Mouse (Mus musculus): Measurements from ENCODE around the gene Fam189a1.

Gene Fam189a1

DNA sequence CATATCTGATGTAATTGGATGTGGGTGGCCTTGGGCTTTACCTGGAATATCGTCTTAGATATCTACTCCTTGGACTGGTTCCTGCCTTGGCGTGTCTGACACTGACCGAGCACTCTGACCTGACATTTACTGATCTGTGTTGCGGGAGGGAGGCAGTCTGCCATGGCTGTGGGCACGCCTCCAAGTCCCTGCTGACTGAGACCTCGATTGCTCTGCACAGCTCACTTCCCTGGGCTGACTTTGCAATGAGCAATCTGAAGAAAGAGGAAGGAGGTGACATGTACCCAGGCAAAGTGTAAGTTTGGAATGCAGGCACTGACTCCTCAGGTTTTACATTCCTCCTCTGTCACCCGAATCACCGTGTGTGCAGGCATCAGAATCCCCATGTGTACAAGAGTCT is 364.3 kb downstream of the Fam189a1 start:
- DNase-seq = no peak

- DNase-seq = no peak
Measured at GRCm38 (mm10) chr7:64791145-64791544, 365.2 kb downstream of the Fam189a1 start.

DNA sequence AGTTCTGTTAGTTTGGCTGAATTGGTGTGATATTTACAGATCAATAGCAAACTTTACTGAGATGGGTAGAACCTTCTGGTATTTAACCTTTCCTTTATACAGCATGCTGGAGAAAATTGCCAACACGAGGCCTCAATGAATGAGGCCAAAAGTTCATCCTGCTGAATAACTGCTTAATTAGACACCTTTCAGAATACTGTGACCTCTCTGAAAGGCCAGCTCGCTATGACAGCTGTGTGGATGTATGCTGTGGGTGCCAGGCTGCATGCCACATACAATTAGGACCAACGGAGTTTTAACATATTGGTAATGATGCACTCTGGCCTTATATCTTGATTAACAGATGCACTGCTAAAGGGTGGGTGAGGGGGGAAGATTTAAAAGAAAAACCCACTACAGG is 371.3 kb downstream of the Fam189a1 start:
- DNase-seq = no peak

GRCm38 (mm10) chr7:64779501-64779900 is 376.9 kb downstream of the Fam189a1 start:
- peak; percentile 85 for DNase-seq

DNA sequence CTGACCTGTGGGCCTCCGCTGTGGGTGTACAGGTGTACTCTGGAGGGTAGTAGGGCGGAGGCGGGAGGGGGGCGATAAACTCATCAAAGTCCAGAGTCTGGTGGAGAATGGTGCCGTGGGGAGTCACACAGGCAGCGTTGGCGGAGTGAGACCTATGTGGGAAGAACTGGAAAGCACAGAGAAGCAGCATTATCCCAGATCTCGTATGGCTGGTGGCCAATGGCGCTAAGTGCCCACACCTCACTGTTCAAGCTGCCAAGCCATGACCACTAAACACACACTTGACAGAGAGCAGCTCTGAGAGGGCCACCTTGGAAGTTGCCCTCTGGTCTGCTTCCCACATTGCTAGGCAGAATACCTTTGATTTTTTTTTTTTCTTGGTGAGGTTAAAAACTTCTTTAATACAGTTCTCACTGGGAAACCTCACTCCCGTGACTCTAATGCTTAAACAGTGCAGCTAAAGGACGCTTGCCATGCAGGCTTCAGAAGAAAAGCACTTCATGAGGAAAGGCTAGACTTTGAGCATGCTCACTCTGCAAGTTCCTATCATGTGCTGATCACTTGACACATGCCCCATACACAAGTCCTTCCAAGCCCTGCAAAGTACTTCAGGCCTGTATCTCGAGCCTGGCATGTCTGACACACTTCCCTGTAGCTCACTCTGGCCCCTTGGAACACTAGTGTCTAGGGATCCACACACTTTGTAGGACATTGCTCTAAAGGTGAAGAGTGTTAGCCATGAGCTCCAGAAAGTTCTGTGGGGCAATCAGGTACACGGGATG is 379.5 kb downstream of the Fam189a1 start:
- DNase-seq = peak; percentile 79

DNA sequence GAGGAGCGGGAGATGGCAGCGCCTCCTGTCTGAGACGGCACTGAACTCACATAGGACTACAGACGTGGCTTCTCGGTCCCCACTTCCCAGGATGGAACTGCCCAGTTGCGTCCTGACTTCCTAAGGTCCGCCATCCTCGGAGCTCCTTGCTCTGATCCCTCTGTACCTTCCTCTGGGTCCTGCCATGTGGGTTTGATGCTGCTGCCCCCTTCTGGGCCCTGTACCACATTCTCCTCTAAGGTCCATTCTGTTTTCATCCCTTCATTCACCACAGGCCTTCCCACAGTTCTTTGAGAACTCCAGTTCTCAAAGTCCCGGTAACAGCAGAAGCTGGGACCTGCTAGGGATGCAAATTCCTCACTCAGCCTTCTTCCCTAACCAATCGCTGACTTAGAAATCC is 382.9 kb downstream of the Fam189a1 start:
- no peak for DNase-seq

DNA sequence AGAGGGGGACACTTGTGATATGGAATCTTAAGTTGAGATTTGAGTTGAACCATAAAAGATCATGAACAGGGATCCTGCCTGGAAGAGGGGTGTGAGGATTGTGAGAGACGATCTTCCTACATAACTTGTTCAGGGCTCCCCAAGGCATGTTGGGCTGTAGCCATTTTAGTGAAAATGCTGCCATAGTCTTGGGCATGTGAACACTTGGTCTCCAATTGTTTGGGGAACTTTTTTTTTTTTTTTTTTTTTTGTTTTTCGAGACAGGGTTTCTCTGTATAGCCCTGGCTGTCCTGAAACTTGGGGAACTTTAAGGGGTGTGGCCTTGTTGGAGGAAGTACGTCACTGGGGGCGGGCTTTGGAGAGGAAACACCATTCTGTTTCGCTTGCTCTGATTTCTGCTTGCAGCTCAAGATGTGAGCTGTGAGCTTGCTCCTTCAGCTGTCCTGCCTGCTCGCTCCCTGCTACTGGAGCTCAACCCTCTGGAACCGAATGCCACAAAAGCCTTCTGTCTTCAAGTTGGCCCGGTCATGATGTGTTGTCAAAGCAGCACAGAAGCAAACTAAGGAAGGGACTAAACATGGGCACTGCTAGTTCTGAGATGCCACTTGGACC is 385.5 kb downstream of the Fam189a1 start:
- DNase-seq = no peak

DNA sequence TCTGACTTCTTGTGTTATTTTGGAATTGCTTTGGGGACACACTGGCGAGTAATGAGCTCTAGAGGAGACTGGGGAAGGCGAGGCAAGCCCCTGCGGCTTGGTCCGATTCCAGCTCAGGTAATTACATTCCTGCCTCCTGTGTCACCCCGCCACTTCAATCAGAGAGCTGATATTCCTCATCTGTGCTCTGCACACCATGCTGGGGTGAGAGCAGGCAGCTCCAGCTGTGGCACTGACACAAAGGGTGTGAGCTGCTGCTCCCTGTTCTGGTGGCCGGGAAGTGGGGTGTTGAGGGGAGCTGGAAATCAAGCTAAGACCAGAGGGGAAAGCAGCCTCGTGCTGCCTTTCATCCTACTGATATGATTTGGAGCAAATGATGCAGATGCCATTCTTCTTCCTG is 386.6 kb downstream of the Fam189a1 start:
- DNase-seq = no peak

DNA sequence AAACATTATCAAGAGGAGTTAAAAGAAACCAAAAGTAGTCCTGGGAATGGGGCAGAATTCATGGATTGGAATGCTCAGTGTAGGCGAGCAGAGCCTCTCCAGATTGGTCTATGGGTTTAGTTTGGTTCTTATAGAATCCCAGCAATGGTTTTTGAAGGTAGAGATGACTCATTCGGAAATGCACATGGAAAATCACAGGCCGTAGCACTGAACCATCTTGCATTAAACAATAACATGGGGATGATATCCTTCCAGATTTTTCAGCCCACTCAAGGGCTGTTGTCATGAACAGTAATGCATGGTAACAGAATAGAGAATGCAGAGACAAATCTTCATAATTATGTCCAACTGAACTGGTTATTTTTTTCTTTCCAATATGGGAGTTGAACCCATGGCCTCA is 390.8 kb downstream of the Fam189a1 start:
- DNase-seq = no peak

DNA sequence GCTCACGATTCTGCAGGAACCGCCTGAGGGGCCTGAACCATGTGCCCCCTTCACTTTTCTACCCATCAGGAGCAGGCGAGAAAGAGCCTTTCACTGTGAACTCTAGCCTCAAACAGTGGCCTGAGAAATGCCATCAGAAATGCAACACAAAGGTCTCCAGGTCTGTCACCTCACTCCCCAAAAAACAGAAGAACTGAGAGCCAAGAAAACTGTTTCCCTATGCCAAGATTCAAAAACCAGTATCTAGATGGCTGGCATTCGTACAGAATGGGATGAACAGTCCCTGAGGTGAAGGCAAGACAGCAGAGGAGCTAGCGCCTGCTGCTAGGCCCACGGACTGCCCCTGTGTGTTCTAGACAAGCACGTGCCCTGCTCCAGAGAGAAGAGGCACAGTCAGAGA is 401.2 kb downstream of the Fam189a1 start:
- no peak for DNase-seq

GRCm38 (mm10) chr7:64754161-64754560 is 402.2 kb downstream of the Fam189a1 start:
- no peak for DNase-seq

GRCm38 (mm10) chr7:64753678-64754077 is 402.7 kb downstream of the Fam189a1 start:
- no peak for DNase-seq

DNA sequence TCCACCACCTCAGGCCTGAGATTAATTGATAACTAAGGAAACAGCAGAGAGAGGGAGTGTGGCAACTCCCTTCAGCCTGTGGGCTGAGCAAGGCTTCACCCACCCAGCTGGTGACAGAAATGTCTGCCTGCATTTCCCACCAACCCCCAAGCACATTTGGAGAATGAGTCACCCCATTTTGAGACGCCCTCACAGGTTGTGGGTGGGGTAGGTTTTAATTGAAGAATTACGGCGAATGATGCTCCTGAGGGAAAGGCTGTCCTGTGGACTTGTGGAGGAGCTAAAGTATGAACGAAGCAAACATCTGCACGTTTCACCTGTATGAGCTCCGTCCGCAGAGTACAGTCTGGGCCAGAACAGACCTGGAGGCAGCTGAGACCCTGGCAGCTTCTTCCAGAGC is 404.2 kb downstream of the Fam189a1 start:
- peak; percentile 90 for DNase-seq

DNA sequence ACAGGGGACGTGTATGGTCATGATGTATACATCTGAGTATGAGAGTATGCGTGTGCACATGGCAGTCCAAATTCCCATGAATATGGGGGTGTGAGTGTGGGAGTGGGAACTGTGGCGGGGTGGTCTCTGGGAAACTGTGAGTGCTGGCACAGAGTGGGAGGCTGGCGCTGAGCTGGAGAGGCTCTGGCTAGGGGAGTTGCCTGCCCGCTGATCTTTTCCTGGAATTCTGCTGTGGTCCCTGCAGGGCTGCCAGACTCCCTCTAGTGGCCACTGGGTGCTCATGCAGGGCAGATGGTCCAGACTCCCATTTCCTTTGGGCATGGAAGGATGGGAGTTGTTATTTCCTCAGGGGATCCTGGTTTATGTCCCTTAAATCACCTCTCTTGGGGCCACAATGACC is 404.9 kb downstream of the Fam189a1 start:
- peak; percentile 75 for DNase-seq

GRCm38 (mm10) chr7:64743610-64744009 is 412.8 kb downstream of the Fam189a1 start:
- DNase-seq = peak; percentile 71

DNA sequence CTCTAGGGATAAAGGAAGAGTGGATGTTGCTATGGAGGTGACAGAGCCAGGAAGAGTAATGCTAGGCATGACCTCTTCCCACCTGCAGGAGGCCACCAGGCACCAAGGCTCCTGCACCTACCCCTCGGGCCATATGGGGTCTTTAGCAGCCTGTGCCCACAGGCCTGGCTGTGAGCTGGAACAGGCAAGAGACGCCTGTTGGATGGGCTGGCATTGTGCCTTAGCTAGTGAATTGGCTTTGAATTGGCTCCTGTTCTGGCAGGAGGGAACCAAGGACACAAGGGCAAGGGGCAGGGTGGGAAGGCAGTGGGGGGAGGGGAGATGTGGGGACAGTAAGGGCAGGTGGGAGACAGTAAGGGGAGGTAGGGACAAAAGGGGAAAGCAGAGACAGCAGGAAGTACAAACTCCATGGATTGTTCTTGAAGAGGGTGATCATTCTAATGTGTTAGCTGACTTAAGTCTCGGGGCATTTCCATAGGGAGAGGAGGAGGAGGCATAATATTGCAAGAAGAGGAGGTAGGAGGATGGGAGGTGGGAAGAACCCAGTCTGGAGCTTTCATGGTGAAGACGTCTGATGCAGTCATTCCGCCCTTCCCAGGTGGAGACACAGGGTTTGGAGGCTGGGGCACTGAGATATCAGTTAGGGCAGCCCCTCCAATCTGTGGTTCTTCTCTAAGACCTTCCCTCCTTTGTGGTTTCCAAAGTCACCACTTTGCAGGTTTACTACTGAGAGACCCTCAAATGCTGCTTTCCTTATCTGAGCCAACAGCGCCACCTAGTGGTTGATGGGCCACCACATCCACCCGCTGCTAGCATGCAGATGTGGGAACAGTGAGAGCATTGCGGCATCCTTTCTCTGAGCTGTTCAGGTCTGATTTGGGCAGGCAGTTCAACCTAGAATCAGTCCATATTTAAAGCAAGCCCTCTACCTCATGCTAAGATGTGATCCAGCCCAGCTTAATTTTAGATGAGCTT is 414.8 kb downstream of the Fam189a1 start:
- peak; percentile 86 for DNase-seq

- no peak for DNase-seq
Measured at GRCm38 (mm10) chr7:64739131-64739530, 417.2 kb downstream of the Fam189a1 start.

- DNase-seq = peak; percentile 71
Measured at GRCm38 (mm10) chr7:64729785-64730184, 426.6 kb downstream of the Fam189a1 start.

- no peak for DNase-seq
Measured at GRCm38 (mm10) chr7:64728816-64729215, 427.6 kb downstream of the Fam189a1 start.

- peak; percentile 67 for DNase-seq
Measured at GRCm38 (mm10) chr7:64728181-64728591, 428.2 kb downstream of the Fam189a1 start.

DNA sequence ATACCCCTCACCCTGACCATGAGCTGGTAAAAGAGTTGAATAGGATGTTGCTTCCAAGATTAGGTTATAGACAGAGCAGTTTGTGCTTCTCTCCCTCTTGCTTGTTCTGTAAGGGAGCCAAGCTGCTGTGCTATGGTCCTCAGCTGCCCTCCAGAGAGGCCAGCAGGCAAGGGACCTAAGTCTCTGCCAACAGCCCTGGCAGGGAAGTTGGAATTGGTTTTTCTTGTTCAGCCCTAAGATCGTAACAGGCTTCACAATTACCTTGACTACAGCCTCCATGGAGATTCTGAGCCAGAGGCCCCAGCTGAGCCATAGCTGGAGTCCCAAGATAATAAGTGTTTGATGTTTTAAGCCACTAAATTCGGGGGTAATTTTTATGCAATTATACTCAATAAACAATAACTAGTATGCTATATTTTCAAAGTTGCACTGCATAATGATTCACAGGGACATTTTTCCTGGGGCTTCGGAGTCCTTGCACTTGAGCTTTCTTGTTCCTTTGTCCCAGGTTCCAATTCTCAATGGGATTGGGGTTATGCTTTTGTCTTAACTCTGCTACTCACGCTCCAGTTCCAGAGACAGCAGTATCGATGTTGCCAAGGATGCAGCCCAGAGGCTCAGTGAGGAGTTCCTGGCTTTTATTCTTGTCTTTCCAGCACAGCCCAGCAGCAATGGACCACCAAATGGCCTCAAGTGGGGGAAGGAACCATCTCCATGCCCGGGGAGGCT is 430.2 kb downstream of the Fam189a1 start:
- DNase-seq = no peak

DNA sequence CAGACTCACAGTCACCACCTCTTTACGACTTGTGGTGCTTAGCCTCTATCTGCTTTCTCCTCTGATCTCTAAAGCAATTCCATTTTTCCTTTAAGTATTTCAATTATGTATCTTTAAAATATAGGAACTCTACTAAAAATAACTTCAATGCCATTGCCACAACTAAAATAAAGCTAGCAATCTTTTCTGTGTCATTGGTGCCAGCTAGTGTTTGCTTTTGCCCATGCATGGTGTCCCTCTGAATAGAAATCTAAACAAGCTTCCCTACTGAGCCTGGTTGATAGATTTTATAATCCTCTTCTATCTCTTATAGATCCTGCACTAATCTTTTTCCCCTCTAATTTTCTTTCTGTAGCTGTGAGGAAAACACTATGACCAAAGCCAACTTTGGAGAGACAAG is 432.0 kb downstream of the Fam189a1 start:
- no peak for DNase-seq

- DNase-seq = no peak
Measured at GRCm38 (mm10) chr7:64723313-64723712, 433.1 kb downstream of the Fam189a1 start.
